Mouse (Mus musculus): Measurements from ENCODE around the gene Snd1.

The Snd1 gene

GRCm38 (mm10) chr6:28831011-28831853 is 356.3 kb downstream of the Snd1 start, which contains the start of gene Lrrc4:
Lrrc4 (minus strand) TSS chr6:28831747.
- in situ Hi-C loops (cut with MboI, MseI) = no loop called here

GRCm38 (mm10) chr6:28831854-28832750 is 357.2 kb downstream of the Snd1 start:
- in situ Hi-C loops (cut with MboI, MseI) = no loop called here

GRCm38 (mm10) chr6:28832751-28833291 is 357.9 kb downstream of the Snd1 start:
- in situ Hi-C loops (cut with MboI, MseI) = no loop called here

GRCm38 (mm10) chr6:28833380-28833822 is 358.5 kb downstream of the Snd1 start:
- in situ Hi-C loops (cut with MboI, MseI) = no loop called here

- in situ Hi-C loops (cut with MboI, MseI) = no loop called here
These were observed 359.1 kb downstream of the Snd1 start for GRCm38 (mm10) chr6:28834046-28834445.

- in situ Hi-C loops (cut with MboI, MseI) = no loop called here
These were observed 361.7 kb downstream of the Snd1 start for GRCm38 (mm10) chr6:28836600-28836999.

GRCm38 (mm10) chr6:28841569-28841968 is 366.6 kb downstream of the Snd1 start:
- in situ Hi-C loops (cut with MboI, MseI) = no loop called here

- in situ Hi-C loops (cut with MboI, MseI) = no loop called here
These were observed 367.7 kb downstream of the Snd1 start for GRCm38 (mm10) chr6:28842375-28843276.

- in situ Hi-C loops (cut with MboI, MseI) = no loop called here
These were observed 370.7 kb downstream of the Snd1 start for GRCm38 (mm10) chr6:28845610-28846009.

GRCm38 (mm10) chr6:28847616-28848015 is 372.7 kb downstream of the Snd1 start:
- in situ Hi-C loops (cut with MboI, MseI) = no loop called here

GRCm38 (mm10) chr6:28848285-28848794 is 373.4 kb downstream of the Snd1 start:
- in situ Hi-C loops (cut with MboI, MseI) = no loop called here

GRCm38 (mm10) chr6:28848891-28849290 is 374.0 kb downstream of the Snd1 start:
- in situ Hi-C loops (cut with MboI, MseI) = no loop called here

- in situ Hi-C loops (cut with MboI, MseI) = no loop called here
These were observed 374.4 kb downstream of the Snd1 start for GRCm38 (mm10) chr6:28849317-28849716.

- in situ Hi-C loops (cut with MboI, MseI) = no loop called here
These were observed 375.5 kb downstream of the Snd1 start for GRCm38 (mm10) chr6:28850326-28850900.

- in situ Hi-C loops (cut with MboI, MseI) = no loop called here
These were observed 377.4 kb downstream of the Snd1 start for GRCm38 (mm10) chr6:28852342-28852741.

- in situ Hi-C loops (cut with MboI, MseI) = no loop called here
These were observed 378.2 kb downstream of the Snd1 start for GRCm38 (mm10) chr6:28853164-28853563.

- in situ Hi-C loops (cut with MboI, MseI) = no loop called here
These were observed 378.7 kb downstream of the Snd1 start for GRCm38 (mm10) chr6:28853654-28854053.

GRCm38 (mm10) chr6:28854598-28854997 is 379.7 kb downstream of the Snd1 start:
- in situ Hi-C loops (cut with MboI, MseI) = no loop called here

- in situ Hi-C loops (cut with MboI, MseI) = no loop called here
These were observed 380.5 kb downstream of the Snd1 start for GRCm38 (mm10) chr6:28855442-28855841.

GRCm38 (mm10) chr6:28856789-28857188 is 381.9 kb downstream of the Snd1 start:
- in situ Hi-C loops (cut with MboI, MseI) = no loop called here
